Mouse (Mus musculus): Measurements from ENCODE around the gene Copz1. TPM values are rescaled to one million over a fixed set of nuclear protein-coding genes. Genes with fewer than 3 reads are reported as not detected.

Gene Copz1
- total and polyA plus RNA-seq, 3 experiments, result 80.0 to 271 (median 148) TPM

GRCm38 (mm10) chr15:103257790-103258728, 14.5 kb upstream of the Copz1 start, which contains the start of gene Nfe2:
Nfe2 (minus strand) TSS chr15:103258403.
- peak; percentile 76 for DNase-seq (ENCODE audit: extremely low read depth)
- H3K9ac ChIP-seq (ENCODE audit: insufficient read depth, low read depth), result peak within 1 kb of the TSS; percentile 34; the same call in 1 of the 2 replicates
- peaks cover 0 to under 1% of the 10 kb centered on the region in 2 experiments for H3K36me3 ChIP-seq (replicated peaks in 1 of 2; ENCODE audit: control insufficient read depth in 1 of 2, insufficient read depth in 1 of 2, low read length in 1 of 2)
- no peaks in the 10 kb centered on the region for H3K9me3 ChIP-seq (replicated peaks; ENCODE audit: low read length)
- in situ Hi-C loops (cut with MboI; ENCODE audit: low pct_ligation_motif_present, low pct_unique_long_range_greater_than_20kb, low sequenced_read_pairs) (no loop called here), dilution Hi-C loops (cut with MboI; ENCODE audit: extremely low pct_ligation_motif_present, extremely low pct_unique_long_range_greater_than_20kb, low sequenced_read_pairs) (no loop called here)
- peaks cover 9 to 18% of the 10 kb centered on the region in 2 experiments for H3K4me1 ChIP-seq (ENCODE audit: control insufficient read depth in 1 of 2, insufficient read depth in 2 of 2)
- no peaks in the 10 kb centered on the region for H3K79me2 ChIP-seq (replicated peaks; ENCODE audit: control insufficient read depth, extremely low read depth, insufficient read depth, poor library complexity, severe bottlenecking)
- H3K4me3 ChIP-seq (replicated peaks in 1 of 3; ENCODE audit: low read depth in 2 of 3, low read length in 2 of 3, poor library complexity in 1 of 3), result peak within 1 kb of the TSS in 2 of 3 experiments; percentile 8 to 25
- peak within 1 kb of the TSS; percentile 83 for H3K4me2 ChIP-seq (ENCODE audit: insufficient read depth, low read depth, poor library complexity, severe bottlenecking)
- H3K27ac ChIP-seq (ENCODE audit: insufficient read depth, low read depth), result no peak within 1 kb of the TSS
- TF ChIP-seq ZNF384 (IDR thresholded peaks at IDR 0.05; ENCODE audit: low read depth, low read length), result 0 out of 2 replicates have a peak, but pooled peaks have one; percentile 12
- no peak; the same call in 1 of the 2 replicates for TF ChIP-seq HCFC1 (IDR thresholded peaks at IDR 0.05; ENCODE audit: low read depth, low read length)
- peak; percentile 30; the same call in 1 of the 2 replicates for TF ChIP-seq JUN (IDR thresholded peaks at IDR 0.05; ENCODE audit: insufficient read depth, low read depth, low read length)
- peak; percentile 52 for TF ChIP-seq ELF1 (IDR thresholded peaks at IDR 0.05; ENCODE audit: low read depth, low read length)
- TF ChIP-seq POLR2A (IDR thresholded peaks at IDR 0.05; ENCODE audit: low read depth, low read length), result 0 out of 2 replicates have a peak, but pooled peaks have one; percentile 21
- TF ChIP-seq TCF12 (IDR thresholded peaks at IDR 0.05; ENCODE audit: low read depth, low read length), result 0 out of 2 replicates have a peak, but pooled peaks have one; percentile 39
- no peak for TF ChIP-seq RAD21 (IDR thresholded peaks at IDR 0.05; ENCODE audit: low read depth, low read length)
- peak; percentile 47; the same call in 1 of the 2 replicates for TF ChIP-seq BHLHE40 (IDR thresholded peaks at IDR 0.05; ENCODE audit: low read depth, low read length)
- TF ChIP-seq UBTF (IDR thresholded peaks at IDR 0.05; ENCODE audit: low read depth, low read length), result no peak
- TF ChIP-seq MXI1 (IDR thresholded peaks at IDR 0.05; ENCODE audit: low read depth, low read length), result 0 out of 2 replicates have a peak, but pooled peaks have one; percentile 22
- no peak for TF ChIP-seq CHD1 (IDR thresholded peaks at IDR 0.05; ENCODE audit: low read depth, low read length)
- TF ChIP-seq IRF4 (IDR thresholded peaks at IDR 0.05; ENCODE audit: low read depth, low read length), result 0 out of 2 replicates have a peak, but pooled peaks have one; percentile 22
- 0 out of 2 replicates have a peak, but pooled peaks have one; percentile 26 for TF ChIP-seq CHD2 (IDR thresholded peaks at IDR 0.05; ENCODE audit: low read length)
- peak; percentile 83 for TF ChIP-seq JUND (conservative IDR thresholded peaks at IDR 0.05; ENCODE audit: low read depth, low read length)
- TF ChIP-seq CTCF (conservative IDR thresholded peaks at IDR 0.05 in 1 of 2, IDR thresholded peaks at IDR 0.05 in 1 of 2; ENCODE audit: low read depth in 2 of 2, low read length in 2 of 2), result no peak
- no peaks in the 10 kb centered on the region for H3K27me3 ChIP-seq (replicated peaks)

DNA sequence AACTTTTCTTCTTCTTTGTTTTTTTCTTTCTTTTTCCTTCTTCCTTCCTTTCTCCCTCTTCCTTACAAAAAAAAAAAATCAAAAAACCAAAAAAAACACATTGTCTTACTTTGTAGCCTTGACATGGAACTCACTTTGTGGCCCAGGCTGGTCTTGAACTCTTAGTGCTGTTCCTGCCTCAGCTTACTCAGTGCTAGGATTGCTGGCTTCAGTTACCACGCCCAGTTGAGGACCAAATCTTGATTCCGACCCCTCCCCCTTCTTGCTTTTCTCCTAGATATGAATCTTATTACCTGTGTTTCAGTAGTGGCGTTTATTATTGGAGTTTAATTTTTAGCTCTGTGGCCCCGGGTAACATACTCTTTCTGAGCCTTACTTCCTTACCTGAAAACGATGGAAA, 13.4 kb upstream of the Copz1 start:
- in situ Hi-C loops (cut with MboI; ENCODE audit: low pct_ligation_motif_present, low pct_unique_long_range_greater_than_20kb, low sequenced_read_pairs), result no loop called here
- Histone ChIP-seq H3K4me2 (ENCODE audit: insufficient read depth, low read depth, poor library complexity, severe bottlenecking) (no peak overlapping the region), H3K9ac (ENCODE audit: insufficient read depth, low read depth) (no peak overlapping the region), H3K36me3 (replicated peaks in 1 of 2; ENCODE audit: control insufficient read depth in 1 of 2, insufficient read depth in 1 of 2, low read length in 1 of 2) (no peaks in the 10 kb centered on the region), H3K27ac (ENCODE audit: insufficient read depth, low read depth) (no peak overlapping the region), H3K79me2 (replicated peaks; ENCODE audit: control insufficient read depth, extremely low read depth, insufficient read depth, poor library complexity, severe bottlenecking) (no peaks in the 10 kb centered on the region), H3K4me3 (replicated peaks in 1 of 3; ENCODE audit: low read depth in 2 of 3, low read length in 2 of 3, poor library complexity in 1 of 3) (no peak overlapping the region), H3K9me3 (replicated peaks; ENCODE audit: low read length) (no peaks in the 10 kb centered on the region), H3K27me3 (replicated peaks) (no peaks in the 10 kb centered on the region), H3K4me1 (ENCODE audit: control insufficient read depth in 1 of 2, insufficient read depth in 2 of 2) (peaks cover 9 to 18% of the 10 kb centered on the region in 2 experiments)
- TF ChIP-seq MXI1 (IDR thresholded peaks at IDR 0.05; ENCODE audit: low read depth, low read length) (no peak), ZC3H11A (IDR thresholded peaks at IDR 0.05; ENCODE audit: low read depth, low read length) (no peak), USF1 (IDR thresholded peaks at IDR 0.05; ENCODE audit: low read depth, low read length) (no peak), RCOR1 (conservative IDR thresholded peaks at IDR 0.05; ENCODE audit: low read depth, low read length) (no peak), ZKSCAN1 (IDR thresholded peaks at IDR 0.05; ENCODE audit: borderline replicate concordance, low read depth, low read length) (no peak), TBP (conservative IDR thresholded peaks at IDR 0.05; ENCODE audit: low read depth, low read length) (no peak), PAX5 (IDR thresholded peaks at IDR 0.05; ENCODE audit: low read length) (no peak), ZNF384 (IDR thresholded peaks at IDR 0.05; ENCODE audit: low read depth, low read length) (no peak), MAX (IDR thresholded peaks at IDR 0.05; ENCODE audit: low read length) (no peak), SMC3 (IDR thresholded peaks at IDR 0.05; ENCODE audit: low read depth, low read length) (no peak), MEF2A (IDR thresholded peaks at IDR 0.05; ENCODE audit: borderline replicate concordance, low read depth, low read length) (no peak), IRF4 (IDR thresholded peaks at IDR 0.05; ENCODE audit: low read depth, low read length) (no peak), EP300 (IDR thresholded peaks at IDR 0.05; ENCODE audit: low read length) (no peak), E2F4 (IDR thresholded peaks at IDR 0.05; ENCODE audit: insufficient replicate concordance, low read depth, low read length) (no peak)
- no peak for DNase-seq (ENCODE audit: extremely low read depth)
- dilution Hi-C loops (cut with MboI; ENCODE audit: extremely low pct_ligation_motif_present, extremely low pct_unique_long_range_greater_than_20kb, low sequenced_read_pairs), result no loop called here
